Comparison of ENCODE assay signal across 9 mouse cellular contexts in the genomic region with DNA sequence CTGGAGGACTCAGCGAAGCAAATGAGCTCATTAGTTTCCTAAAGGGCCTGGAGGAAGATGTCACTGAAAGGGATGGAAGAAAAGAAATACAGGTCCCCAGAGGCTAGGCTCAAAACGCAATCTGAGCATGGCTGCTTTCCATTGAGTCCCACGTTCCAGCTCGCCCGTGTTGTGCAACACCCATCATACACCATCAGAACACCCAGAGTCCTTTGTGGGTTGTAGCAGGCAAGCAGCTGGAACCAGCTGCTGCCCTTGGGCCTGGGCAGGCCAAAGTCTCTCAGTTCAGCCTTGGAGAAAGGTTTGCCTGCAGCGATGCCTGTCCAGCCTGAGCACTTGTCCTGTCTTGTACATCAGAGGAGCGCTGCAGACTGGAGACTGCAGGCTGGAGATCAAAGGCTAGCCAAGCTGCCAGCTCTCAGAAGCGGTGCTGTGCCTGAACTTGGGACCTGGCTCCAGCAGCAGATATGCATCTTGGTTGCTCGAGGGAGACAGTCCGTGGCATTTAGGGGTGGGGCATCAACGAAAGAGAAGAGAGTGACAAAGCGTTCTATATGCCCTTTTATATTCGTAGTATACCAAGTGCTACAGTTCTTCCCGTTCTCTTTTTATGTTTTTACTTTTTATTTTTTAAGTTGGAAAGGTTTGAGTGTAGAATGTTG. TPM values are rescaled to one million over a fixed set of nuclear protein-coding genes. Genes with fewer than 3 reads are reported as not detected.
DNase-seq lines count a peak whose midpoint lies in the region; ATAC-seq lines count a peak whose summit lies in the region.
"Had no signal": no experiment of that assay in that cellular context is flagged by ENCODE, and none has a peak within 500 bp of the region (broad histone marks: within the 10 kb centered on the region; RNA-seq: fewer than 3 reads in every experiment).

No protein-coding gene starts in this region.

- H3K9ac ChIP-seq in lung, embryonic 15.5 days: no peak overlapping the region

- DNase-seq in urinary bladder, postnatal 14 days (ENCODE audit: low spot score): peak; percentile 65
- no peak for DNase-seq in urinary bladder, postnatal 10 days (ENCODE audit: low spot score)
- peak; percentile 57 to 60 for DNase-seq in heart, postnatal 36 days
- DNase-seq in forebrain, embryonic 10.5 days (ENCODE audit: extremely low spot score, low spot score): no peak
- no peak for DNase-seq in natural killer cell, adult 2 months (ENCODE audit: low spot score in 2 of 2)
- no peak for DNase-seq in layer of hippocampus, postnatal 14 days (ENCODE audit: low spot score in 2 of 2)
- DNase-seq in left cerebral cortex, postnatal 25 days (ENCODE audit: low spot score in 2 of 2): no peak

- WGBS in lung, embryonic 15.5 days: 56% methylated on average over 14 of the region's 14 CpGs
- WGBS in forebrain, embryonic 10.5 days: 89% methylated on average over 14 of the region's 14 CpGs

- H3K4me2 ChIP-seq in lung, embryonic 15.5 days: no peak overlapping the region; the same call in 1 of the 2 replicates

- no peaks in the 10 kb centered on the region for H3K9me3 ChIP-seq in lung, embryonic 15.5 days
- no peaks in the 10 kb centered on the region for H3K9me3 ChIP-seq in forebrain, embryonic 10.5 days

- no peaks in the 10 kb centered on the region for H3K4me1 ChIP-seq in lung, embryonic 15.5 days
- H3K4me1 ChIP-seq in forebrain, embryonic 10.5 days: no peaks in the 10 kb centered on the region

- peak; percentile 90 for ATAC-seq in lung, embryonic 15.5 days (ENCODE audit: borderline replicate concordance, extremely low read depth, low FRiP score, low TSS enrichment)

- 0 out of 2 replicates have a peak overlapping the region, but pooled peaks have one; percentile 41 for H3K27ac ChIP-seq in lung, embryonic 15.5 days
- no peak overlapping the region for H3K27ac ChIP-seq in forebrain, embryonic 10.5 days
- H3K27ac ChIP-seq: macrophage had no signal

- peaks cover 6% of the 10 kb centered on the region; the same call in 1 of the 2 replicates for H3K36me3 ChIP-seq in lung, embryonic 15.5 days
- peaks cover 10% of the 10 kb centered on the region for H3K36me3 ChIP-seq in forebrain, embryonic 10.5 days (replicated peaks)

- no peaks in the 10 kb centered on the region for H3K27me3 ChIP-seq in lung, embryonic 15.5 days
- H3K27me3 ChIP-seq in forebrain, embryonic 10.5 days (ENCODE audit: poor library complexity, severe bottlenecking): no peaks in the 10 kb centered on the region

- intact Hi-C loops in heart, postnatal 36 days (cut with DNase I): no loop called here
- intact Hi-C loops in left cerebral cortex, postnatal 25 days (cut with DNase I): no loop called here

- no peak overlapping the region for H3K4me3 ChIP-seq in lung, embryonic 15.5 days
- H3K4me3 ChIP-seq in forebrain, embryonic 10.5 days: no peak overlapping the region

RNA-seq across cellular contexts. Expression of gene Ccng2, which starts 15.5 kb away (rescaled TPM):
- total RNA-seq in heart, postnatal 36 days (2021): 10 to 100 TPM; 19.2 to 20.8 TPM
- polyA plus RNA-seq in lung, embryonic 15.5 days (2015; fragmentation: Nextera tagmentation; extraction: Ambion mirVana): 65.4 and 67.6 TPM in 2 replicates
- polyA plus RNA-seq in forebrain, embryonic 10.5 days (2016; fragmentation: Nextera tagmentation; extraction: Ambion mirVana): 41.5 and 45.3 TPM in 2 replicates
- 10 to 100 TPM; 46.4 to 49.9 TPM for total RNA-seq in layer of hippocampus, postnatal 14 days (2021)
- 10 to 100 TPM; 44.3 to 46.4 TPM for total RNA-seq in left cerebral cortex, postnatal 25 days (2021)

Comparison
In these comparisons a context has a peak if more than half of its experiments do, and no peak if none do; other contexts are left out.
1. DNase-seq: peak in urinary bladder, postnatal 14 days (single experiment) and heart, postnatal 36 days (2 of 2); none in urinary bladder, postnatal 10 days (single experiment), forebrain, embryonic 10.5 days (single experiment), natural killer cell, adult 2 months (0 of 2), layer of hippocampus, postnatal 14 days (0 of 2) and left cerebral cortex, postnatal 25 days (0 of 2).